Mouse (Mus musculus) kidney, postnatal 10 days (tissue): ENCODE measurements around the gene Fut8.
"Not testable (repeated sequence)": the region's sequence is repeated elsewhere in the genome, so short reads cannot be mapped to it uniquely, and the experiment has no call there.

Source experiments
- DNase-seq: peaks from one replicate; pipeline ENCODE4 v3.0.0; 2021; ENCODE audit warnings: mixed read lengths

The Fut8 gene

GRCm38 (mm10) chr12:77502243-77502642, 264.3 kb downstream of the Fut8 start:
- DNase-seq = peak; percentile 13

- no peak for DNase-seq
Observed at GRCm38 (mm10) chr12:77505431-77505830, 267.5 kb downstream of the Fut8 start.

- peak; percentile 2 for DNase-seq
Observed at GRCm38 (mm10) chr12:77507770-77508169, 269.8 kb downstream of the Fut8 start.

- DNase-seq = peak; percentile 1
Observed at GRCm38 (mm10) chr12:77510758-77511157, 272.8 kb downstream of the Fut8 start.

GRCm38 (mm10) chr12:77511206-77511605, 273.3 kb downstream of the Fut8 start:
- peak; percentile 1 for DNase-seq

- DNase-seq = peak; percentile 0
Observed at GRCm38 (mm10) chr12:77511631-77512030, 273.7 kb downstream of the Fut8 start.

DNA sequence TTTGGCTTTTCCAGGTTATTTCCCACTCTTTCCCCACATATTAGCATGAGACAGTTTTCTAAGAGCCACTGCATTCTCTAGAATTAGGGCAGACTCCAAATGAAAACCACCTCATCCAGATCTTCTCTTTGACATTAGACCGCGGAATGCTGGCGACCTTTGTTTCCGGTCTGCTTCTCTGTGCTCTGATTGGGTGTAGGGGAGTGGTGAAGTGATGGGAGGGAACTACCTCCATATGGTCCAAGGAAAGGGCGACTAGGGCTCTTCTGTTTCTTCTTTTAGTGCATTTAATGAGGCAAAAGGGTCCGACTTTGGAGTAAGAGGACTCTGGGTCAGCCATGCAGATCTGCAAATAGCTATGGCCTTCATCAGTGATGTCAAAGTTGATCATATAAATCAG, 278.9 kb downstream of the Fut8 start:
- peak; percentile 22 for DNase-seq

GRCm38 (mm10) chr12:77517691-77518090, 279.8 kb downstream of the Fut8 start:
- DNase-seq = no peak

- DNase-seq = no peak
Observed at GRCm38 (mm10) chr12:77519534-77520102, 281.7 kb downstream of the Fut8 start.

DNA sequence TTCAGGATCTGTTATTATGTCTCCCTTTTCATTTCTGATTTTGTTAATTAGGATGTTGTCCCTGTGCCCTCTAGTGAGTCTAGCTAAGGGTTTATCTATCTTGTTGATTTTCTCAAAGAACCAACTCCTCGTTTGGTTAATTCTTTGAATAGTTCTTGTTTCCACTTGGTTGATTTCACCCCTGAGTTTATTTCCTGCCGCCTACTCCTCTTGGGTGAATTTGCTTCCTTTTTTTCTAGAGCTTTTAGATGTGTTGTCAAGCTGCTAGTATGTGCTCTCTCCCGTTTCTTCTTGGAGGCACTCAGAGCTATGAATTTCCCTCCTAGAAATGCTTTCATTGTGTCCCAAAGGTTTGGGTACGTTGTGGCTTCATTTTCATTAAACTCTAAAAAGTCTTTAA, 286.1 kb downstream of the Fut8 start:
- DNase-seq = not testable (repeated sequence)
